Mouse (Mus musculus) skeletal muscle tissue, adult 2 months (tissue): Measurements from ENCODE around the gene Gabarap.

Experiments used
- DNase-seq: peaks from one replicate; pipeline ENCODE4 v3.0.0-alpha.2; 2012; ENCODE audit warnings: low read depth, low spot score

Gene Gabarap

GRCm38 (mm10) chr11:70020022-70020631 lies 29.2 kb downstream of the Gabarap start:
- DNase-seq, result no peak

GRCm38 (mm10) chr11:70020731-70021263 lies 29.9 kb downstream of the Gabarap start:
- DNase-seq, result peak; percentile 81

GRCm38 (mm10) chr11:70021264-70022132 lies 30.6 kb downstream of the Gabarap start:
- DNase-seq, result peak; percentile 97

- no peak for DNase-seq
Measured at GRCm38 (mm10) chr11:70023481-70024150, 32.7 kb downstream of the Gabarap start.

- DNase-seq, result no peak
Measured at GRCm38 (mm10) chr11:70024151-70024514, 33.2 kb downstream of the Gabarap start.

- peak; percentile 69 for DNase-seq
Measured at GRCm38 (mm10) chr11:70026689-70027088, 35.7 kb downstream of the Gabarap start.

GRCm38 (mm10) chr11:70027397-70027796 lies 36.5 kb downstream of the Gabarap start:
- peak; percentile 48 for DNase-seq

- DNase-seq, result peak; percentile 55
Measured at GRCm38 (mm10) chr11:70028401-70029129, 37.6 kb downstream of the Gabarap start.

GRCm38 (mm10) chr11:70029130-70029801 lies 38.3 kb downstream of the Gabarap start:
- peak; percentile 91 for DNase-seq

GRCm38 (mm10) chr11:70029829-70030550 lies 39.0 kb downstream of the Gabarap start:
- no peak for DNase-seq

- DNase-seq, result no peak
Measured at GRCm38 (mm10) chr11:70030651-70031320, 39.8 kb downstream of the Gabarap start.

- no peak for DNase-seq
Measured at GRCm38 (mm10) chr11:70031321-70031670, 40.4 kb downstream of the Gabarap start.

- DNase-seq, result no peak
Measured at GRCm38 (mm10) chr11:70038174-70038573, 47.2 kb downstream of the Gabarap start.

- DNase-seq, result no peak
Measured at GRCm38 (mm10) chr11:70039631-70040030, 48.7 kb downstream of the Gabarap start.

- no peak for DNase-seq
Measured at GRCm38 (mm10) chr11:70040184-70040583, 49.2 kb downstream of the Gabarap start.

GRCm38 (mm10) chr11:70042309-70043085 lies 51.6 kb downstream of the Gabarap start:
- DNase-seq, result no peak

GRCm38 (mm10) chr11:70043665-70044064 lies 52.7 kb downstream of the Gabarap start:
- no peak for DNase-seq
